Mouse (Mus musculus) liver, embryonic 14.5 days (tissue): ENCODE results near the gene Napsa. TPM values are rescaled to one million over a fixed set of nuclear protein-coding genes. Genes with fewer than 3 reads are reported as not detected.

ENCODE experiments used
- ATAC-seq: fragments of 200-750 bp; cut with Nextera tagmentation; 2 replicates; pipeline ENCODE4 v1.8.0; 2017; ENCODE audit warnings: moderate number of reproducible peaks, mild to moderate bottlenecking, moderate library complexity; ENCODE audit not compliant: insufficient read depth
- DNase-seq, 3 experiments: peaks; one replicate each; pipeline ENCODE4 v3.0.0-alpha.2; 2012 to 2013; ENCODE audit warnings: low read depth in 3 of 3, low spot score in 3 of 3
- H3K27ac ChIP-seq: fragments of 300-500 bp; sonication (generic); 2 replicates; pipeline ENCODE4 v1.5.1; 2014; ENCODE audit warnings: moderate library complexity, mild to moderate bottlenecking, control low read depth, inconsistent platforms
- H3K27me3 ChIP-seq: fragments of 300-500 bp; sonication (generic); 2 replicates; pipeline ENCODE4 v1.6.1; 2014; ENCODE audit warnings: mild to moderate bottlenecking, low read length, moderate library complexity; ENCODE audit not compliant: control insufficient read depth, insufficient read depth
- H3K36me3 ChIP-seq: fragments of 300-500 bp; sonication (generic); replicated peaks from 2 replicates; pipeline ENCODE4 v1.6.1; 2014; ENCODE audit warnings: low read depth; ENCODE audit not compliant: control insufficient read depth, insufficient read depth
- H3K4me1 ChIP-seq, 2 experiments: fragments of 200-500 bp in 1 of 2; fragments of 300-500 bp in 1 of 2; sonication (generic) in 1 of 2; replicated peaks; 2 replicates each; pipeline ENCODE4 v1.6.1; 2012 to 2014; ENCODE audit warnings: antibody characterized with exemption in 1 of 2, inconsistent platforms in 1 of 2, low read length in 1 of 2; ENCODE audit not compliant: control insufficient read depth in 2 of 2, insufficient read depth in 2 of 2
- H3K4me2 ChIP-seq: fragments of 300-500 bp; sonication (generic); 2 replicates; pipeline ENCODE4 v1.6.1; 2014; ENCODE audit warnings: low read depth, mild to moderate bottlenecking, control low read depth, moderate library complexity
- H3K4me3 ChIP-seq, 2 experiments: fragments of 200-500 bp in 1 of 2; fragments of 300-500 bp in 1 of 2; sonication (generic) in 1 of 2; 2 replicates each; pipeline ENCODE4 v1.5.1; 2012 to 2014; ENCODE audit warnings: low read depth in 2 of 2, low read length in 2 of 2, mild to moderate bottlenecking in 2 of 2, control low read depth in 1 of 2, inconsistent platforms in 1 of 2, moderate library complexity in 1 of 2; ENCODE audit not compliant: insufficient read depth in 1 of 2
- H3K9ac ChIP-seq: fragments of 300-500 bp; sonication (generic); replicated peaks from 2 replicates; pipeline ENCODE4 v1.6.1; 2014; ENCODE audit warnings: mild to moderate bottlenecking, control low read depth, moderate library complexity
- H3K9me3 ChIP-seq: fragments of 300-500 bp; sonication (generic); 2 replicates; pipeline ENCODE4 v1.6.1; 2016; ENCODE audit warnings: low read length, mixed read lengths; ENCODE audit not compliant: control insufficient read depth
- CTCF ChIP-seq: IDR thresholded peaks from 2 replicates; pipeline ENCODE4 v1.5.1; 2016; ENCODE audit warnings: antibody characterized with exemption, low read depth, control low read depth
- EP300 ChIP-seq: IDR thresholded peaks from 2 replicates; pipeline ENCODE4 v1.6.1; 2016; ENCODE audit warnings: antibody characterized with exemption, low read depth
- WGBS: fragments of 180-500 bp; shearing (Covaris S2); extraction: QIAGEN DNeasy Blood & Tissue Kit; methylation state at CpG from one replicate; pipeline ENCODE4 v1.1.7; 2014; ENCODE audit not compliant: insufficient replicate concordance; 5-methylcytosine and 5-hydroxymethylcytosine counted together
- microRNA-seq: library from miRNA; unstranded; fragments of <30 nt; microRNA quantifications from one replicate; pipeline ENCODE4, GENCODE M21; 2016
- polyA plus RNA-seq, 2 experiments: library from polyadenylated mRNA; depleted of rRNA in 1 of 2; stranded (reverse) in 1 of 2; unstranded in 1 of 2; fragments of >200 nt; fragmentation: Nextera tagmentation in 1 of 2; extraction: Ambion mirVana in 1 of 2; gene quantifications; 2 replicates each; pipeline versions ENCODE4 v1.2.1 to v1.2.3; 2012 to 2014

Napsa gene
- polyA plus RNA-seq, 2 experiments: 5.8 to 8.6 TPM

GRCm38 (mm10) chr7:44626966-44627365 lies 54.8 kb downstream of the Napsa start:
- TF ChIP-seq EP300 (no peak), CTCF (no peak)
- H3K27me3 ChIP-seq: no peaks in the 10 kb centered on the region
- WGBS: 64% methylated on average over 13 of the region's 13 CpGs

GRCm38 (mm10) chr7:44628402-44629034 lies 56.3 kb downstream of the Napsa start:
- ATAC-seq: no peak
- TF ChIP-seq CTCF (no peak), EP300 (no peak)
- 64% methylated on average over 15 of the region's 15 CpGs for WGBS

More at GRCm38 (mm10) chr7:44626966-44627365, 54.8 kb downstream of the Napsa start:
- no peak overlapping the region for H3K27ac ChIP-seq
- H3K36me3 ChIP-seq: no peaks in the 10 kb centered on the region
- no peaks in the 10 kb centered on the region for H3K9me3 ChIP-seq
- no peak overlapping the region for H3K9ac ChIP-seq
- DNase-seq: no peak
- no peak overlapping the region for H3K4me3 ChIP-seq
- H3K4me1 ChIP-seq: no peaks in the 10 kb centered on the region
- no peak for ATAC-seq
- H3K4me2 ChIP-seq: no peak overlapping the region

GRCm38 (mm10) chr7:44630437-44630836 lies 58.3 kb downstream of the Napsa start:
- no peaks in the 10 kb centered on the region for H3K9me3 ChIP-seq
- no peak overlapping the region for H3K4me3 ChIP-seq
- DNase-seq: no peak
- no peaks in the 10 kb centered on the region for H3K4me1 ChIP-seq
- TF ChIP-seq EP300 (no peak), CTCF (no peak)
- WGBS: 52% methylated on average over 13 of the region's 13 CpGs
- ATAC-seq: no peak
- H3K27me3 ChIP-seq: no peaks in the 10 kb centered on the region
- H3K9ac ChIP-seq: no peak overlapping the region
- no peak overlapping the region for H3K4me2 ChIP-seq
- no peaks in the 10 kb centered on the region for H3K36me3 ChIP-seq
- no peak overlapping the region for H3K27ac ChIP-seq

More at GRCm38 (mm10) chr7:44628402-44629034, 56.3 kb downstream of the Napsa start:
- Histone ChIP-seq H3K9me3 (no peaks in the 10 kb centered on the region), H3K4me1 (no peaks in the 10 kb centered on the region), H3K36me3 (no peaks in the 10 kb centered on the region), H3K4me2 (no peak overlapping the region), H3K27ac (no peak overlapping the region), H3K9ac (no peak overlapping the region), H3K27me3 (no peaks in the 10 kb centered on the region), H3K4me3 (no peak overlapping the region)
- no peak for DNase-seq

GRCm38 (mm10) chr7:44632676-44633075 lies 60.5 kb downstream of the Napsa start:
- Histone ChIP-seq H3K36me3 (no peaks in the 10 kb centered on the region), H3K27ac (no peak overlapping the region), H3K9me3 (no peaks in the 10 kb centered on the region), H3K4me1 (no peaks in the 10 kb centered on the region), H3K4me2 (no peak overlapping the region), H3K4me3 (no peak overlapping the region), H3K27me3 (no peaks in the 10 kb centered on the region), H3K9ac (no peak overlapping the region)
- 29% methylated on average over 13 of the region's 13 CpGs for WGBS
- no peak for DNase-seq
- ATAC-seq: no peak
- TF ChIP-seq EP300: no peak
- no peak for TF ChIP-seq CTCF

GRCm38 (mm10) chr7:44633407-44633806 lies 61.2 kb downstream of the Napsa start:
- no peak for ATAC-seq

More at GRCm38 (mm10) chr7:44633407-44633806, 61.2 kb downstream of the Napsa start:
- 14% methylated on average over 15 of the region's 15 CpGs for WGBS
- TF ChIP-seq EP300 (no peak), CTCF (peak; percentile 60)
- Histone ChIP-seq H3K4me1 (no peaks in the 10 kb centered on the region), H3K36me3 (no peaks in the 10 kb centered on the region), H3K9me3 (no peaks in the 10 kb centered on the region), H3K4me3 (no peak overlapping the region), H3K4me2 (no peak overlapping the region), H3K27ac (no peak overlapping the region), H3K27me3 (no peaks in the 10 kb centered on the region), H3K9ac (no peak overlapping the region)
- no peak for DNase-seq

Small RNA genes lying within 50 kb of the gene (microRNA-seq; reads per million reads assigned to microRNA genes)
- gene Mir7053: 1.3 reads per million

Other genes starting within 250 kb of the Napsa start
- 0.02 and 0.06 TPM in 2 replicates for gene Syt3, start 188.3 kb upstream of the Napsa start, polyA plus RNA-seq (2012; rRNA removed)
- gene Syt3, start 188.3 kb upstream of the Napsa start, polyA plus RNA-seq (2014; fragmentation: Nextera tagmentation; extraction: Ambion mirVana): 0.14 TPM in 1 of 2 replicates, not detected in the other
- gene 1700008O03Rik, start 186.6 kb upstream of the Napsa start, polyA plus RNA-seq (2012; rRNA removed): 0.06 and 0.12 TPM in 2 replicates
- not detected in 2 replicates for gene 1700008O03Rik, start 186.6 kb upstream of the Napsa start, polyA plus RNA-seq (2014; fragmentation: Nextera tagmentation; extraction: Ambion mirVana)
- 0.02 and 0.30 TPM in 2 replicates for gene Lrrc4b, start 143.4 kb upstream of the Napsa start, polyA plus RNA-seq (2012; rRNA removed)
- gene Lrrc4b, start 143.4 kb upstream of the Napsa start, polyA plus RNA-seq (2014; fragmentation: Nextera tagmentation; extraction: Ambion mirVana): not detected in 2 replicates
- gene Aspdh, start 107.0 kb upstream of the Napsa start, polyA plus RNA-seq (2012; rRNA removed): 10.2 and 14.7 TPM in 2 replicates
- gene Aspdh, start 107.0 kb upstream of the Napsa start, polyA plus RNA-seq (2014; fragmentation: Nextera tagmentation; extraction: Ambion mirVana): 10.9 and 11.0 TPM in 2 replicates
- 212 TPM in 2 replicates for gene Josd2, start 104.4 kb upstream of the Napsa start, polyA plus RNA-seq (2012; rRNA removed)
- 155 and 164 TPM in 2 replicates for gene Josd2, start 104.4 kb upstream of the Napsa start, polyA plus RNA-seq (2014; fragmentation: Nextera tagmentation; extraction: Ambion mirVana)
- 46.7 and 49.5 TPM in 2 replicates for gene Emc10, start 75.9 kb upstream of the Napsa start, polyA plus RNA-seq (2012; rRNA removed)
- gene Emc10, start 75.9 kb upstream of the Napsa start, polyA plus RNA-seq (2014; fragmentation: Nextera tagmentation; extraction: Ambion mirVana): 41.7 and 49.3 TPM in 2 replicates
- 0.64 and 1.5 TPM in 2 replicates for gene Fam71e1, start 75.8 kb upstream of the Napsa start, polyA plus RNA-seq (2012; rRNA removed)
- gene Fam71e1, start 75.8 kb upstream of the Napsa start, polyA plus RNA-seq (2014; fragmentation: Nextera tagmentation; extraction: Ambion mirVana): 0.48 and 1.6 TPM in 2 replicates
- not detected in 2 replicates for gene Mybpc2, start 47.7 kb upstream of the Napsa start, polyA plus RNA-seq (2012; rRNA removed)
- not detected in 2 replicates for gene Mybpc2, start 47.7 kb upstream of the Napsa start, polyA plus RNA-seq (2014; fragmentation: Nextera tagmentation; extraction: Ambion mirVana)
- 0.15 and 0.16 TPM in 2 replicates for gene Spib, start 40.3 kb upstream of the Napsa start, polyA plus RNA-seq (2012; rRNA removed)
- gene Spib, start 40.3 kb upstream of the Napsa start, polyA plus RNA-seq (2014; fragmentation: Nextera tagmentation; extraction: Ambion mirVana): 0.11 TPM in 2 replicates
- gene Pold1, start 23.5 kb upstream of the Napsa start, polyA plus RNA-seq (2012; rRNA removed): 42.1 and 46.7 TPM in 2 replicates
- 37.5 and 40.2 TPM in 2 replicates for gene Pold1, start 23.5 kb upstream of the Napsa start, polyA plus RNA-seq (2014; fragmentation: Nextera tagmentation; extraction: Ambion mirVana)
- 30.8 and 35.7 TPM in 2 replicates for gene Nr1h2, start 18.4 kb upstream of the Napsa start, polyA plus RNA-seq (2012; rRNA removed)
- gene Nr1h2, start 18.4 kb upstream of the Napsa start, polyA plus RNA-seq (2014; fragmentation: Nextera tagmentation; extraction: Ambion mirVana): 38.1 and 41.4 TPM in 2 replicates
- 0.16 and 0.24 TPM in 2 replicates for gene Kcnc3, start 18.3 kb downstream of the Napsa start, polyA plus RNA-seq (2012; rRNA removed)
- gene Kcnc3, start 18.3 kb downstream of the Napsa start, polyA plus RNA-seq (2014; fragmentation: Nextera tagmentation; extraction: Ambion mirVana): not detected in 2 replicates
- gene Myh14, start 98.5 kb downstream of the Napsa start, polyA plus RNA-seq (2012; rRNA removed): 0.15 and 0.75 TPM in 2 replicates
- 0.09 and 0.23 TPM in 2 replicates for gene Myh14, start 98.5 kb downstream of the Napsa start, polyA plus RNA-seq (2014; fragmentation: Nextera tagmentation; extraction: Ambion mirVana)
- gene Izumo2, start 136.4 kb downstream of the Napsa start, polyA plus RNA-seq (2012; rRNA removed): not detected in 2 replicates
- not detected in 2 replicates for gene Izumo2, start 136.4 kb downstream of the Napsa start, polyA plus RNA-seq (2014; fragmentation: Nextera tagmentation; extraction: Ambion mirVana)
- gene Vrk3, start 176.0 kb downstream of the Napsa start, polyA plus RNA-seq (2012; rRNA removed): 22.2 and 23.7 TPM in 2 replicates
- 20.4 and 22.2 TPM in 2 replicates for gene Vrk3, start 176.0 kb downstream of the Napsa start, polyA plus RNA-seq (2014; fragmentation: Nextera tagmentation; extraction: Ambion mirVana)
- gene Zfp473, start 178.7 kb downstream of the Napsa start, polyA plus RNA-seq (2012; rRNA removed): 0.79 and 0.96 TPM in 2 replicates
- gene Zfp473, start 178.7 kb downstream of the Napsa start, polyA plus RNA-seq (2014; fragmentation: Nextera tagmentation; extraction: Ambion mirVana): 0.81 and 1.1 TPM in 2 replicates
- gene Nup62, start 243.7 kb downstream of the Napsa start, polyA plus RNA-seq (2012; rRNA removed): 44.8 and 50.2 TPM in 2 replicates
- gene Nup62, start 243.7 kb downstream of the Napsa start, polyA plus RNA-seq (2014; fragmentation: Nextera tagmentation; extraction: Ambion mirVana): 31.5 and 32.8 TPM in 2 replicates
- 0.36 and 0.40 TPM in 2 replicates for gene Il4i1, start 244.0 kb downstream of the Napsa start, polyA plus RNA-seq (2012; rRNA removed)
- gene Il4i1, start 244.0 kb downstream of the Napsa start, polyA plus RNA-seq (2014; fragmentation: Nextera tagmentation; extraction: Ambion mirVana): 0.22 and 0.52 TPM in 2 replicates
- 33.8 and 36.4 TPM in 2 replicates for gene Atf5, start 244.3 kb downstream of the Napsa start, polyA plus RNA-seq (2012; rRNA removed)
- 2.5 TPM in 2 replicates for gene Atf5, start 244.3 kb downstream of the Napsa start, polyA plus RNA-seq (2014; fragmentation: Nextera tagmentation; extraction: Ambion mirVana)